Comparison of ENCODE assay signal across 8 mouse cellular contexts in the genomic region with DNA sequence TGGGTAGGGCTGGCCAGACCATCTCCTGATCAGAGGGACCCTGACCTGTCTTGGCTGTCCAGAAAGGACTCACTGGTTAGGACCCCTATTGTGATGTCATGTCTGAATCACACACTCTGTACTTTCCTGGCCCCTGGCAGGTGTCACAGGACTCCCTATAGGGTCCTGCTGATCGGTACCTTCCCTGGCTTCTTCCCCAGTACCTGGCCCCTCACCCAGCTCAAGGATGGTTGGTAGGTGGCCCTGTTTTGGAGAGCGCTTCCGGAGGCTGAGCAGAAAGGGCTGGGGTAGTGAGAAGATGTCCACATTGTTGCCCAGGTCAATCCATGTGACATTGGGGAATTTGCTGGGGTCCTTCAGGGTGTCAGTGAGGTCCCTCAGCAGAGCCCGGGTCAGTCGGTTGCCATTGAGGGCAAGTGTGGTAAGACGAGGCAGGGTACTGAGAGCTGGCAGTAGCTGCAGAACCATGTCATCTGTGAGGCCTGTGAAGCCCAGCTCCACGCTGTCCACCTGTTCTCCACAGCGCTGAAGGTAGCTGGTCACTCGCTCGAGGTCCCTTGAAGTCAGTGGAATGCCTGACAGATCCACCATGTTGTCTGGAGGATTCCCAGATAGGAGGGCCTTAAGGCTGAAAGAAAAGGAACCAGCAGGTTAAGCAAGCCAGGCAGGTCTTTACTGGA. TPM values are rescaled to one million over a fixed set of nuclear protein-coding genes. Genes with fewer than 3 reads are reported as not detected.
DNase-seq lines count a peak whose midpoint lies in the region; ATAC-seq lines count a peak whose summit lies in the region.

No protein-coding gene starts in this region.

- ATAC-seq in heart, embryonic 12.5 days (ENCODE audit: insufficient number of reproducible peaks, low FRiP score) = no peak
- 0 out of 2 replicates have a peak, but pooled peaks have one; percentile 5 for ATAC-seq in intestine, embryonic 14.5 days (replicated peaks; ENCODE audit: low FRiP score, low TSS enrichment, low read depth)

- H3K27me3 ChIP-seq in heart, embryonic 12.5 days (replicated peaks) = no peaks in the 10 kb centered on the region
- no peaks in the 10 kb centered on the region for H3K27me3 ChIP-seq in intestine, embryonic 14.5 days (replicated peaks; ENCODE audit: control insufficient read depth, insufficient read depth, low read length)

- H3K27ac ChIP-seq in heart, embryonic 12.5 days (ENCODE audit: poor library complexity, severe bottlenecking) = peak overlapping the region; percentile 17
- H3K27ac ChIP-seq in intestine, embryonic 14.5 days (ENCODE audit: low read depth) = no peak overlapping the region; the same call in 1 of the 2 replicates

- peaks cover 27% of the 10 kb centered on the region for H3K4me1 ChIP-seq in heart, embryonic 12.5 days (replicated peaks)
- peaks cover 17% of the 10 kb centered on the region for H3K4me1 ChIP-seq in intestine, embryonic 14.5 days (replicated peaks; ENCODE audit: control insufficient read depth, insufficient read depth, low read length)

- peaks cover 69% of the 10 kb centered on the region for H3K36me3 ChIP-seq in heart, embryonic 12.5 days
- H3K36me3 ChIP-seq in intestine, embryonic 14.5 days (ENCODE audit: control insufficient read depth, insufficient read depth, low read length) = peaks cover 63% of the 10 kb centered on the region

- H3K4me2 ChIP-seq in heart, embryonic 12.5 days = peak overlapping the region; percentile 84
- H3K4me2 ChIP-seq in intestine, embryonic 14.5 days (ENCODE audit: low read length) = peak overlapping the region; percentile 80

- H3K9me3 ChIP-seq in heart, embryonic 12.5 days (replicated peaks) = no peaks in the 10 kb centered on the region
- no peaks in the 10 kb centered on the region for H3K9me3 ChIP-seq in intestine, embryonic 14.5 days (ENCODE audit: control insufficient read depth, low read length)

- 39% methylated on average over 10 of the region's 10 CpGs for WGBS in heart, embryonic 12.5 days
- WGBS in intestine, embryonic 14.5 days = 46% methylated on average over 10 of the region's 10 CpGs

- peak overlapping the region; percentile 48; the same call in 1 of the 2 replicates for H3K9ac ChIP-seq in heart, embryonic 12.5 days
- H3K9ac ChIP-seq in intestine, embryonic 14.5 days (ENCODE audit: low read length) = peak overlapping the region; percentile 36

- no peak for DNase-seq in heart, adult 8-10 months (ENCODE audit: low spot score)
- peak; percentile 32 for DNase-seq in embryo, embryonic 10.5 days (ENCODE audit: low spot score)
- DNase-seq in intestine, embryonic 14.5 days (ENCODE audit: low spot score) = no peak
- peak; percentile 27 for DNase-seq in naive thymus-derived CD4-positive, alpha-beta T cell, adult 2 months (ENCODE audit: low read depth)
- no peak for DNase-seq in gastrocnemius, postnatal 25 days
- no peak for DNase-seq in urinary bladder, postnatal 25 days (ENCODE audit: low spot score)
- no peak for DNase-seq in thymus, postnatal 10 days (ENCODE audit: low spot score in 2 of 2)

- no peak overlapping the region for H3K4me3 ChIP-seq in heart, embryonic 12.5 days
- peak overlapping the region; percentile 84 for H3K4me3 ChIP-seq in intestine, embryonic 14.5 days (ENCODE audit: low read depth, low read length)

RNA-seq across cellular contexts. Expression of a gene that starts 31.5 kb away (rescaled TPM):
- polyA plus RNA-seq in heart, embryonic 12.5 days (2016; fragmentation: Nextera tagmentation; extraction: Ambion mirVana) = 4.3 and 4.6 TPM in 2 replicates
- total RNA-seq in heart, adult 8-10 months (2022) = 1 to 10 TPM; 1.6 to 4.1 (median 1.8) TPM
- polyA plus RNA-seq in intestine, embryonic 14.5 days (2014; fragmentation: Nextera tagmentation; extraction: Ambion mirVana) = 11.6 and 12.4 TPM in 2 replicates
- 1 to 10 TPM in 1 of 2 experiments, under 1 TPM in 1; 0.97 to 1.5 TPM for total RNA-seq in gastrocnemius, postnatal 25 days (2021)

RNA-seq across cellular contexts. Expression of a gene that starts 42.6 kb away (rescaled TPM):
- polyA plus RNA-seq in heart, embryonic 12.5 days (2016; fragmentation: Nextera tagmentation; extraction: Ambion mirVana) = 18.6 and 19.6 TPM in 2 replicates
- 1 to 10 TPM; 3.1 to 4.5 (median 3.7) TPM for total RNA-seq in heart, adult 8-10 months (2022)
- 12.9 and 13.7 TPM in 2 replicates for polyA plus RNA-seq in intestine, embryonic 14.5 days (2014; fragmentation: Nextera tagmentation; extraction: Ambion mirVana)
- total RNA-seq in gastrocnemius, postnatal 25 days (2021) = 1 to 10 TPM; 4.0 to 4.7 TPM

RNA-seq across cellular contexts. Expression of a gene that starts 42.7 kb away (rescaled TPM):
- 51.0 and 58.3 TPM in 2 replicates for polyA plus RNA-seq in heart, embryonic 12.5 days (2016; fragmentation: Nextera tagmentation; extraction: Ambion mirVana)
- 1 to 10 TPM; 5.1 to 5.9 (median 5.7) TPM for total RNA-seq in heart, adult 8-10 months (2022)
- 56.7 and 57.4 TPM in 2 replicates for polyA plus RNA-seq in intestine, embryonic 14.5 days (2014; fragmentation: Nextera tagmentation; extraction: Ambion mirVana)
- total RNA-seq in gastrocnemius, postnatal 25 days (2021) = 1 to 10 TPM; 2.8 to 4.2 TPM

RNA-seq across cellular contexts. Expression of a gene that starts 54.8 kb away (rescaled TPM):
- 2,594 and 2,627 TPM in 2 replicates for polyA plus RNA-seq in heart, embryonic 12.5 days (2016; fragmentation: Nextera tagmentation; extraction: Ambion mirVana)
- total RNA-seq in heart, adult 8-10 months (2022) = 100 to 1,000 TPM; 692 to 761 (median 719) TPM
- polyA plus RNA-seq in intestine, embryonic 14.5 days (2014; fragmentation: Nextera tagmentation; extraction: Ambion mirVana) = 2,820 and 3,158 TPM in 2 replicates
- total RNA-seq in gastrocnemius, postnatal 25 days (2021) = 100 to 1,000 TPM; 692 to 747 TPM

Comparison
In these comparisons a context has a peak if more than half of its experiments do, and no peak if none do; other contexts are left out.
1. DNase-seq: peak in embryo, embryonic 10.5 days (single experiment) and naive thymus-derived CD4-positive, alpha-beta T cell, adult 2 months (single experiment); none in heart, adult 8-10 months (single experiment), intestine, embryonic 14.5 days (single experiment), gastrocnemius, postnatal 25 days (single experiment), urinary bladder, postnatal 25 days (single experiment) and thymus, postnatal 10 days (0 of 2).